Mouse (Mus musculus) kidney, postnatal 36 days (tissue): ENCODE data around the gene Ces5a.
A peak's percentile ranks its signal among the peaks of the same experiment; 100 is the strongest.
"Not testable (repeated sequence)": the region's sequence is repeated elsewhere in the genome, so short reads cannot be mapped to it uniquely, and the experiment has no call there.

Experiments used
- DNase-seq, 2 experiments: peaks; one replicate each; pipeline ENCODE4 v3.0.0; 2021 to 2022; ENCODE audit warnings: mixed read lengths in 2 of 2

The Ces5a gene

DNA sequence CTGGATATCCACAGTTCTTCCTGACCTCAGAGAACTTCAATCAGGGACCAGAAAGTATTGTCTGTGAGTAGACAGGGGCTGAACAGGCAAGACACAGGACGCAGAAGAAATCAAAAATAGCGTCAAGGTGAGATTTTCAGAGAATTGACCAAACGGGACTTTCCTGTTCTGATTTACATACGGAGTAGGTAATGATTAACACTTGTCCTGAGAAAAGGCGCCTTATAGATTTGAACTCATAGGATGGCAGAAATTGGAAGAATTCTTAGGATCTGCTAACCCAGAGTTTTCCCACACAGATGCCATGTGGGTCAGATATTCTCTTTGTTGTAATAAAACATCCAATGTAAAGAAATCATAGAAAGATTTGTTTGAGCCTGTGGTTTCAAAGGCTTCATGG, at the start of gene Ces5a:
Ces5a (minus strand) TSS at position 101 of the 400 bp plus-strand sequence.
- no peak for DNase-seq

GRCm38 (mm10) chr8:93572841-93573240, 37.2 kb upstream of the Ces5a start:
- DNase-seq, result no peak

- DNase-seq, result peak in 1 of 2 experiments; percentile 9
Observed at GRCm38 (mm10) chr8:93572095-93572501, 36.5 kb upstream of the Ces5a start.

DNA sequence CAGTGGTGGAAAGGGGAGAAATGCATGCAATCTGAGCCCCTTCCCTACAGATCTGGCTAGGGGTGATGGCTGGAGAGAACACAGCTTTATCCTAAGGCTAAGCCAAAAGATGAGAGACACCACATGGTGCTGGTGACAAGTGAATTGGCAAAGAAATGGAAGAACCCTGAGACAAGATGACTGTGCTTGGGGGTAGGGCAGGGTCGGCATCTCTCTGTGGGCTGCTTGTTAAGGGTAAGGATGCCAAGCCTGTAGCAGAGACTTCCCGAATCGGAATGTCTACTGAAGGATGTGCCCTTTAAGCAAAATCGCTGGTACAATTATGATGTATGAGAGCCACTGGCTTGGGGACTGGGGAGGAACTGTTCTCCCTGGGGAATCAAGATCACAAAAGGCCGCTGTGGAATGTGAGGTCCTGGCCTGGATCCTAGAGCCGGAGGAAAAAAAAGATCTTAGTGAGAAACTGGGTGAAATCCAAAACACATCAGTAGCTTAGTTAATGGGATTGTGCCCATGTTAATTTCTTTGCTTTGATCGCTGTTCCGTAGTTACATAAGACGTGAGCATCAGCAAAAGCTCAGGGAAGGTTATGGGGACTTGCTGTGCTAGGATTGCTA, 35.8 kb upstream of the Ces5a start:
- DNase-seq, result peak; percentile 32 to 62

GRCm38 (mm10) chr8:93570186-93570530, 34.5 kb upstream of the Ces5a start:
- no peak for DNase-seq

- DNase-seq, result peak in 1 of 2 experiments; percentile 8
Observed at GRCm38 (mm10) chr8:93569311-93570185, 33.9 kb upstream of the Ces5a start.

DNA sequence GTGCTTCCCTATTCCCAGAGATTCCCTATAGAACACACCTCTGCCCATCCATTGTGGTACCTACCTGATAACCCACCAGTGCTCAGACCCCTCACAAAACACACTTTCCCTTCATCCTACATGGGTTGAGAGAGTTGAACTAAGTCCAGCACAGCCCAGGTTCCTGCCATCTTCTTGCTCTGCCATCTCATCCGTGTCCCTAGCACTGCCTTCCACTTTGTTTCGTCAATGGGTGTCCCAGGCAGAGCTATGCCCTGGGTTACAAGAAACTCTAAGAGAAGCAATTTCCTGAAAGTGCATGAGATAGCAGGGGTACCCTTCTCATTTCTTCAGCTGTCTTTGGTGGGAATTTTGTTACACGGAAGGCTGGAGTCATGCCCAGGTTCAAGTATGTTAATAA, 33.0 kb upstream of the Ces5a start:
- no peak for DNase-seq

GRCm38 (mm10) chr8:93567086-93567485, 31.5 kb upstream of the Ces5a start:
- no peak for DNase-seq

DNA sequence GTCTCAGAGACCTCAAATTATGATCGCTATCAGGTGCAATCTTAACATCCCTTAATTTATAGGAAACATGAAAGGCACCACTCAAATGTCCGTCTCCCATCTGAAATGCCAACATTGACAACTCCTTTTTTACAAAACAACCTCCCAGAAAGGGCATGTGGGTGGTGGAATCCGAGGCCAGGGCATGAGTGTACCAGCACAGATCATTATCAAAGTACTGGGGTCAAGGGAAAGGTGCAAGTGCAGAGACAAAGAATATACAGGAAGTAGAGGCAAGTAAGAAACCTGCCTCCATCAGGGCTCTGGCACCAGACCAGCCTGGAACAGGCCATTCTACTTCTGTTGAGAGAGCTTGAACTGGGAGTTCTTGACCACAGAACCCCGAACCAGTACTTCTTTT, 29.0 kb upstream of the Ces5a start:
- DNase-seq, result no peak

DNA sequence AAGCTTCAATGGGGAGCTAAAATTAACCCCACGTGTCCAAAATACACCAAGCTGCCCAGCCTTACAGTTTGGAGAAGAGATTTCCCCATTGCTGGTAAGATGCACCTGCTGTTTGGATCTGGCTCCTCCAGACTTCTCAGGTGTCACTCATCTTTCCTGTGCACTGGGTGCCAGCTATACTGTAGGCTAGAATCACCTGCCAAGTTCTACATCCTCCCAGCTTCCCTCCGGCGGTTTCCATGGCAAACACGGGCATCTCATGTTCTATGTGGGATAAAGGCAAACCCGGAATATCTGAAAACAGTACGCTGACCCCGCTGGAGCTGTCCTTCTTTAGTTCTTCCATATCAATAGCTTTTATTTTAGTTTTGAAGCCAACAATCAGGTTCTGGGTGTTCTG, 27.9 kb upstream of the Ces5a start:
- DNase-seq, result no peak

DNA sequence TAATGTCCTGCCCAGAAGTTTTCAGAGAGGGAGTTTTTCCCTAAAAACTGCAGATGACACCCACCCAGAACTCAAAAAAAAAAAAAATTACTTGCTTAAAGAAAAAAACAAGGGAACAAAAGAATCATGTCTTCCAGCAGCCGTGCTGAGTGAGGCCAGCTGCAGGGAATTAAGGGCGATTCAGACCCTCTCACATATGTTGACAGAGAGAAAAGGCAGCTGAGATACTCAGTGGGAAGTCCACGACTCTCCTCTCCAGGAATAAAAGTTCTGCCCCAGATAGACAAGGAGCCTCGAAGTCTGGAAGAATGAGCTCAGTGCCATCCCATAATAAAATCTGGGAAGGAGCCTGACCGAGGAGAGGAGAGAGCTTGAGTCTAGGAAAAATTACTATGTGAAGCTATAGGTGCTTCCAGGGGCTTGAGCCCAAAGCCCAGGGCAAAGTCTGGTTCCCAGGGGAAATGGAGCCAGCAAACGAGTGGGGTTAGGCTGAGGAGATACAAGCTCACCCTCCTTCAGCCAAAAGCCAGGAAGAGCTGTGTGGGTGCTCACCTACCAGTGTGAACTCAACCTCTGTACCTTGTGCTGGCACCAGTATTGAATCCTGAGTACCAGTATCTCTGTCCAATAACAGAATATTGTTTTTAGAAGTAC, 27.1 kb upstream of the Ces5a start:
- no peak for DNase-seq

GRCm38 (mm10) chr8:93561271-93561670, 25.6 kb upstream of the Ces5a start:
- DNase-seq, result no peak

DNA sequence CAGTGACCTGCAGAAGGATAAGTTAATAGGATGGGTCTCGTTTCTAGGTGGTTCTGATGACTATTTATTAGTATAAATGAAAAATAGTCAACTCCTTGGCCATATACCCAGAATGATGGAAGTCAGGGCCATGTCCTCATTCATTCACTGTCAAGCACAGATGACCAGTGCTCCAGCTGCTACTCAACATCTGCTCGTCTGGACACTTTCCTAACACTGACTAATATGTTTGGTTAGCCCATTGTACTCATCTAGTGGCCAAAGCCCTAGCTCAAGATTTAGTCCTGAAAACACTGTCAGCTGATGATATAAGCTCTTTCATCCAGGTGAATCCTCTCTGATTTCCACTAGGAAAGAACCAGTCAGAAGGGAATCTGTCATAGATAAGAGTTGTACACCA, 24.1 kb upstream of the Ces5a start:
- DNase-seq, result no peak

GRCm38 (mm10) chr8:93502634-93503033, 33.0 kb downstream of the Ces5a start:
- no peak for DNase-seq

DNA sequence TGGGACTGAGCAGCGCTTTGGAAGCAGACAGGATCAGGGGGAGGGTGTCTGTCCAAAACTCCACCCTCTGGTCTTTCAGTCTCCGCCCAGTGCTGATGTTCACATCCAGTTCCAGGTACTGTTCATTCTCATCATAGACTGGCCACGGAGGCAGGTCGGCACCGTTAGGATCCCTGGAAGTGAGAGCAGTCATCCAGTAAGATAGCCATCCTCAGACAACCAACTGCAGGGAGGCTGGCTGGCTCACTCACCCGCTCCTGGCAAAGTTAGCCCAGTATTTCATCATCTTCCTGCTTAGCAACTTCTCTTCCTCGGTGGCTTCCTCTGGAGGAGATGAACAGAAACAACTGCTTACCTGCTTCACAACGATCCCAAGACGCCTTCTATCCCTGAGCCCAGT, 36.2 kb downstream of the Ces5a start:
- DNase-seq, result peak in 1 of 2 experiments; percentile 1

- DNase-seq, result peak; percentile 32 to 71
Observed at GRCm38 (mm10) chr8:93495330-93495729, 40.3 kb downstream of the Ces5a start.

GRCm38 (mm10) chr8:93488743-93489142, 46.9 kb downstream of the Ces5a start:
- no peak for DNase-seq

DNA sequence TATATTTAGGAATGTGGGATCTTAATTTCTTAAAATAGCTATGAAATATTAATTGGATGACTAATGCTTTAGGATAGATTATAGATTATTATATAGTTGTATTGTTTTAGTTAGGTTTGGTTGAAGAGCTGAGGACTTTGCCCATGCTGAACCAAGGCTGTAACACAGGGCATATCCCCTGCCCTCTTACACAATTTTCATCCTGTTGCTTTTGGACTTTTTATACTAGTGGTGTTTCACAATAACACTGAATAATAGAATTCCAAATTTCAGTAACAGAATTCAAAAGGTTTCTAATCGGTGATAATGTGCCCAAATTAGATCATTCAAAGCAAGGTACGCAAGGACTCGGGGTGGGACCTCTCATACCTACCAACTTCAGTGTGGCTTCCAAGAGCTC, 57.4 kb downstream of the Ces5a start:
- no peak for DNase-seq

DNA sequence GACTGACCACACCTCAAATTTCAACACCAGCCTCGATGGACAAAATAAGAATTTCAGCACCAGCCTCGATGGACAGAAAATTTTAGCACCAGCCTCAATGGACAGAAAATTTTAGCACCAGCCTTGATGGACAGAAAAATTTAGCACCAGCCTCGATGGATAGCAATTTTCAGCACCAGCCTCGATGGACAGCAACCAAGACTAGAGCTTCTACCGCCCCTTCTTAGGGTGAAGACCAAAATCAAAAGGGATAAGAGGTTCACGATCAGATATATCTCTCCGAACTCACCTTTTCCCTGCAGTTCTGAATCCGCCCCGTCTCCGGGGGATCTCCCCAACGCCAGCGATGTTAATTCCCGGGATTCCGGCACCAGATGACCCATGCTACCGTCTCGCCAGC, 65.9 kb downstream of the Ces5a start:
- not testable (repeated sequence) for DNase-seq

GRCm38 (mm10) chr8:93454258-93454877, 81.3 kb downstream of the Ces5a start:
- no peak for DNase-seq
